Mouse (Mus musculus): ENCODE data around the gene Slc25a25.
"Not testable (repeated sequence)": the region's sequence is repeated elsewhere in the genome, so short reads cannot be mapped to it uniquely, and the experiment has no call there.

GRCm38 (mm10) chr2:32490730-32491129, 39.5 kb upstream of the Slc25a25 start:
- not testable (repeated sequence) for TF ChIP-seq CTCF (IDR thresholded peaks at IDR 0.05; ENCODE audit: low read depth); EP300 (optimal IDR thresholded peaks at IDR 0.05)
